Mouse (Mus musculus): ENCODE measurements around the gene Rubcnl. TPM values are rescaled to one million over a fixed set of nuclear protein-coding genes. Genes with fewer than 3 reads are reported as not detected.

Rubcnl gene
- polyA plus RNA-seq (2012; fragmentation: generic; extraction: Trizol): under 1 TPM; 0.07 to 0.14 TPM

DNA sequence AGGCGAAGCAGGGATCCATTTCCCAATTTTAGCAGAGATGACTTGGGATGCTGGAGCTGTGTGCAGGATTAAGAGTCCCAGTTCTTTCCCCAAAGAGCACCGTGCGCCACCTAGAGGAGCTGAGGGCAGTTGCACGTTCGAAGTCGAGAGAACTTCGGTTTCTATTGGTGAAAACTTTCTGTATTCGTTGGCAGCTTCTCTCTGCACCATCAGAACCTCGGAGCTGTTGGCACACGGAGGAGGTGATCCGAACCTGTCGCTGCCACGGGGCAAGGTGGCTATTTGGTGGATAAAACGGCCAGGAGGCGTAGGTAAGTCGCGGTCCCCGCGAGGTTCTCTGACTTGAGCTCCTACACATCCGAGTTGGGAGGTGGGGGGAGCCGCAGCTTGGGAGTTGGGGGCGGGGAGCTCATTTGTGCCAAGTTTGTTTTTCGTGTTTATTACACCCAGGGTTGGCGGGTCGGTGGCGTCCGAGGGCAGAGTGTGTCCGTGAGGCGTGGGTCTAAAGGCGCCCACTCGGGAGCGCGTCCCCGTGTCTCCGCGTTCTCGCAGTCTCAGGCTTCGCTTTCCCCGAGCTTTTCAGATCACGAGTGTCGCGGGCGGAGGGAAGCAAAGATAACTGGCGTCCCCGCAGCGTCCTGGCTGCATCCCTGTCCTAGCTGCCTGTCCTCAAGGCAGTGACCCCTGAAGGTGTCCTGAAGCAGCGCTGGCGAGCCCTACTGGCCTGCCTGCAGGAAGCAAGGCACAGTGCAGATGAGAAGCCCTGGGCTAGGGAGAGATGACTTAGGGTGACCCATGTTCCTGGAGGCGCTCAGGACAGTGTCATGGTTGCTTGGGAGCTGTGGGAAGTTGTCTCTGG is at the start of gene Rubcnl:
TSS of gene Rubcnl (plus strand) at position 172 of the 859 bp plus-strand sequence.

Other genes starting within 250 kb of the Rubcnl start
- gene Lrch1, start 68.2 kb upstream of the Rubcnl start, polyA plus RNA-seq (2012; fragmentation: generic; extraction: Trizol): 1 to 10 TPM in 1 of 2 experiments, under 1 TPM in 1; 0.67 to 4.5 TPM
- gene Lrrc63, start 114.9 kb downstream of the Rubcnl start, polyA plus RNA-seq (2012; fragmentation: generic; extraction: Trizol): not detected
- gene Lcp1, start 115.1 kb downstream of the Rubcnl start, polyA plus RNA-seq (2012; fragmentation: generic; extraction: Trizol): under 1 TPM in 1 of 2 experiments, not detected in 1; 0.02 TPM
- gene Cpb2, start 226.3 kb downstream of the Rubcnl start, polyA plus RNA-seq (2012; fragmentation: generic; extraction: Trizol): not detected

Data from C3H10T1/2 (cell line).